In genomic region chr2:27518283-27518682, GRCm38 (mm10) we compare ENCODE assay signal across 13 mouse cellular contexts. TPM values are rescaled to one million over a fixed set of nuclear protein-coding genes. Genes with fewer than 3 reads are reported as not detected.
A peak's percentile ranks its signal among the peaks of the same experiment; 100 is the strongest.
DNase-seq lines count a peak whose midpoint lies in the region; TF ChIP-seq lines count a peak whose summit lies in the region.
"Had no signal": no experiment of that assay in that cellular context is flagged by ENCODE, and none has a peak within 500 bp of the region (broad histone marks: within the 10 kb centered on the region; RNA-seq: fewer than 3 reads in every experiment).

No protein-coding gene starts in this region.

- TF ChIP-seq POLR2A in kidney, adult 2 months (IDR thresholded peaks at IDR 0.05; ENCODE audit: low read depth, low read length), result no peak
- no peak for TF ChIP-seq POLR2A in MEL (IDR thresholded peaks at IDR 0.05; ENCODE audit: control insufficient read depth in 1 of 2, insufficient read depth in 1 of 2, low read depth in 1 of 2, low read length in 2 of 2, poor library complexity in 1 of 2)

- peaks cover 34% of the 10 kb centered on the region for H3K79me2 ChIP-seq in MEL (ENCODE audit: control insufficient read depth, insufficient read depth, low read length, poor library complexity)

- H3K36me3 ChIP-seq in kidney, adult 2 months (ENCODE audit: control insufficient read depth, insufficient read depth, low read length), result no peaks in the 10 kb centered on the region; the same call in 1 of the 2 replicates
- H3K36me3 ChIP-seq in MEL (ENCODE audit: control insufficient read depth in 1 of 2, insufficient read depth in 2 of 2, low read length in 2 of 2), result peaks cover 9 to 12% of the 10 kb centered on the region in 2 experiments
- H3K36me3 ChIP-seq in splenic B cell, adult 2 months (ENCODE audit: control insufficient read depth, insufficient read depth, low read length, poor library complexity, severe bottlenecking), result peaks cover 9% of the 10 kb centered on the region; the same call in 1 of the 2 replicates

- H3K4me3 ChIP-seq in kidney, adult 2 months (ENCODE audit: insufficient read depth, low read depth, low read length), result no peak overlapping the region
- no peak overlapping the region for H3K4me3 ChIP-seq in MEL (ENCODE audit: control insufficient read depth in 1 of 2, insufficient read depth in 1 of 2, low read depth in 2 of 2, low read length in 2 of 2)
- H3K4me3 ChIP-seq: hindbrain, embryonic 13.5 days had no signal

- no peak overlapping the region for H3K27ac ChIP-seq in kidney, adult 2 months (ENCODE audit: insufficient read depth, low read depth, low read length)
- H3K27ac ChIP-seq in MEL (ENCODE audit: control insufficient read depth, low read depth, low read length), result no peak overlapping the region
- H3K27ac ChIP-seq: hindbrain, embryonic 13.5 days had no signal

- H3K27me3 ChIP-seq in kidney, adult 2 months (replicated peaks; ENCODE audit: control insufficient read depth, insufficient read depth, low read length), result no peaks in the 10 kb centered on the region
- H3K27me3 ChIP-seq in MEL (ENCODE audit: control insufficient read depth in 1 of 2, insufficient read depth in 2 of 2, low read length in 2 of 2), result no peaks in the 10 kb centered on the region
- no peaks in the 10 kb centered on the region for H3K27me3 ChIP-seq in splenic B cell, adult 2 months (ENCODE audit: control insufficient read depth, insufficient read depth, low read length, poor library complexity, severe bottlenecking)
- H3K27me3 ChIP-seq: hindbrain, embryonic 13.5 days had no signal

- WGBS in kidney, adult 2 months, result 95% methylated on average over 3 of the region's 3 CpGs

- no peaks in the 10 kb centered on the region for H3K9me3 ChIP-seq in MEL (replicated peaks; ENCODE audit: insufficient read depth, low read length)
- H3K9me3 ChIP-seq: hindbrain, embryonic 13.5 days had no signal

- peaks cover 20% of the 10 kb centered on the region for H3K4me1 ChIP-seq in kidney, adult 2 months (ENCODE audit: control insufficient read depth, insufficient read depth, low read length)
- H3K4me1 ChIP-seq in MEL (ENCODE audit: control insufficient read depth in 1 of 2, insufficient read depth in 2 of 2, low read length in 2 of 2), result peaks cover 2 to 21% of the 10 kb centered on the region in 2 experiments; a peak in 3 of 4 replicates

- no peak overlapping the region for H3K9ac ChIP-seq in MEL (ENCODE audit: control insufficient read depth, low read depth, low read length, poor library complexity, severe bottlenecking)
- H3K9ac ChIP-seq: hindbrain, embryonic 13.5 days had no signal

- no peak for DNase-seq in kidney, adult 2 months
- DNase-seq in kidney, adult 9 months, result no peak
- DNase-seq in retina, postnatal 1 day, result peak; percentile 35
- DNase-seq in retina, embryonic 14.5 days (ENCODE audit: low spot score), result no peak
- peak; percentile 63 for DNase-seq in MEL (ENCODE audit: low read depth, low spot score)
- DNase-seq in splenic B cell, adult 2 months (ENCODE audit: low read depth, low spot score), result peak; percentile 37
- no peak for DNase-seq in ovary, adult 18-20 months (ENCODE audit: low spot score)
- DNase-seq in embryo, embryonic 10.5 days (ENCODE audit: low spot score), result no peak
- DNase-seq: cerebellum, adult 9-10 months; kidney, adult 8-10 months; right cerebral cortex, postnatal 14 days; thymus, postnatal 14 days had no signal

- peak; percentile 33; the same call in 1 of the 2 replicates for TF ChIP-seq CTCF in kidney, adult 2 months (conservative IDR thresholded peaks at IDR 0.05; ENCODE audit: insufficient read depth, insufficient read length, low read depth, low read length)
- peak; percentile 20 to 70 (median 41); a peak in 5 of 6 replicates for TF ChIP-seq CTCF in MEL (IDR thresholded peaks at IDR 0.05 in 2 of 3, conservative IDR thresholded peaks at IDR 0.05 in 1 of 3; ENCODE audit: control insufficient read depth in 1 of 3, insufficient read depth in 1 of 3, low read depth in 2 of 3, low read length in 3 of 3, poor library complexity in 1 of 3, severe bottlenecking in 1 of 3)

- TF ChIP-seq RAD21 in MEL (IDR thresholded peaks at IDR 0.05; ENCODE audit: low read depth, low read length), result no peak; the same call in 1 of the 2 replicates

- TF ChIP-seq EP300 in MEL (IDR thresholded peaks at IDR 0.05; ENCODE audit: low read depth in 1 of 2, low read length in 2 of 2), result no peak

TF ChIP-seq in MEL, 35 proteins besides CTCF, POLR2A, EP300 and RAD21:
- TF ChIP-seq SMC3 (IDR thresholded peaks at IDR 0.05; ENCODE audit: low read depth, low read length) (peak; percentile 33), CHD2 (IDR thresholded peaks at IDR 0.05; ENCODE audit: low read length) (no peak)

RNA-seq across cellular contexts. Expression of gene Wdr5, which starts 3.3 kb away (rescaled TPM):
- polyA plus RNA-seq in kidney, adult 2 months (2012; rRNA removed), result 28.7 and 29.7 TPM in 2 replicates
- total RNA-seq in MEL (2012; rRNA removed), result 67.0 and 78.3 TPM in 2 replicates
- 10 to 100 TPM in 1 of 2 experiments, not detected in 1; 96.9 TPM for polyA plus RNA-seq in MEL (2012; ENCODE audit: insufficient read depth in 1 of 2, insufficient read length in 2 of 2, low read depth in 1 of 2, low replicate concordance in 2 of 2, missing spikeins in 1 of 2)

RNA-seq across cellular contexts. Expression of gene Brd3, which starts 10.8 kb away (rescaled TPM):
- 16.4 and 16.7 TPM in 2 replicates for polyA plus RNA-seq in kidney, adult 2 months (2012; rRNA removed)
- 10.3 and 10.7 TPM in 2 replicates for total RNA-seq in MEL (2012; rRNA removed)
- 10 to 100 TPM; 38.7 to 46.9 TPM for polyA plus RNA-seq in MEL (2012; ENCODE audit: insufficient read depth in 1 of 2, insufficient read length in 2 of 2, low read depth in 1 of 2, low replicate concordance in 2 of 2, missing spikeins in 1 of 2)

Comparison
In these comparisons a context has a peak if more than half of its experiments do, and no peak if none do; other contexts are left out.
1. DNase-seq: peak in retina, postnatal 1 day (single experiment), MEL (single experiment) and splenic B cell, adult 2 months (single experiment); none in kidney, adult 2 months (single experiment), kidney, adult 9 months (single experiment), retina, embryonic 14.5 days (single experiment), ovary, adult 18-20 months (single experiment) and embryo, embryonic 10.5 days (single experiment).